Mouse (Mus musculus) limb, embryonic 10.5 days (tissue): ENCODE data around the gene S100b. TPM values are rescaled to one million over a fixed set of nuclear protein-coding genes. Genes with fewer than 3 reads are reported as not detected.

Experiments used
- DNase-seq: peaks from one replicate; pipeline ENCODE4 v3.0.0-alpha.2; 2017; ENCODE audit warnings: low spot score
- H3K27ac ChIP-seq: fragments of 300-500 bp; sonication (generic); 2 replicates; pipeline ENCODE4 v1.5.1; 2016; ENCODE audit warnings: mild to moderate bottlenecking
- H3K27me3 ChIP-seq: fragments of 300-500 bp; sonication (generic); 2 replicates; pipeline ENCODE4 v1.6.1; 2016; ENCODE audit warnings: low read depth, mild to moderate bottlenecking; ENCODE audit not compliant: poor library complexity, severe bottlenecking
- H3K36me3 ChIP-seq: fragments of 300-500 bp; sonication (generic); 2 replicates; pipeline ENCODE4 v1.6.1; 2016; ENCODE audit warnings: mild to moderate bottlenecking, moderate library complexity
- H3K4me1 ChIP-seq: fragments of 300-500 bp; sonication (generic); 2 replicates; pipeline ENCODE4 v1.6.1; 2016
- H3K4me3 ChIP-seq: fragments of 300-500 bp; sonication (generic); 2 replicates; pipeline ENCODE4 v1.5.1; 2016; ENCODE audit warnings: mild to moderate bottlenecking, moderate library complexity
- H3K9me3 ChIP-seq: fragments of 300-500 bp; sonication (generic); replicated peaks from 2 replicates; pipeline ENCODE4 v1.6.1; 2016; ENCODE audit warnings: mild to moderate bottlenecking
- WGBS: fragments of 180-500 bp; shearing (Covaris S2); methylation state at CpG from one replicate; pipeline ENCODE4 v1.1.7; 2016; 5-methylcytosine and 5-hydroxymethylcytosine counted together
- polyA plus RNA-seq: library from polyadenylated mRNA; unstranded; fragments of >200 nt; fragmentation: Nextera tagmentation; extraction: Ambion mirVana; gene quantifications from 2 replicates; pipeline ENCODE4 v1.2.1, GENCODE M21; 2016

S100b gene
- polyA plus RNA-seq, result not detected in 2 replicates

- Histone ChIP-seq H3K4me3 (no peak within 1 kb of the TSS), H3K4me1 (no peaks in the 10 kb centered on the region), H3K9me3 (no peaks in the 10 kb centered on the region), H3K36me3 (no peaks in the 10 kb centered on the region), H3K27ac (no peak within 1 kb of the TSS), H3K27me3 (no peaks in the 10 kb centered on the region)
- WGBS, result 77% methylated on average over 4 of the region's 4 CpGs
- DNase-seq, result no peak
These were observed at the start of gene S100b for GRCm38 (mm10) chr10:76253536-76253935. Gene S100b (plus strand): TSS chr10:76253853.

GRCm38 (mm10) chr10:76207262-76207796 lies 46.3 kb upstream of the S100b start:
- Histone ChIP-seq H3K4me3 (no peak overlapping the region), H3K9me3 (no peaks in the 10 kb centered on the region), H3K27me3 (no peaks in the 10 kb centered on the region), H3K27ac (no peak overlapping the region), H3K36me3 (peaks cover 30% of the 10 kb centered on the region), H3K4me1 (peaks cover 3% of the 10 kb centered on the region; the same call in 1 of the 2 replicates)
- WGBS, result 91% methylated on average over 13 of the region's 13 CpGs
- DNase-seq, result no peak

- H3K27me3 ChIP-seq, result no peaks in the 10 kb centered on the region
- peaks cover 3% of the 10 kb centered on the region; the same call in 1 of the 2 replicates for H3K9me3 ChIP-seq
- no peaks in the 10 kb centered on the region for H3K4me1 ChIP-seq
- 89% methylated on average over 8 of the region's 8 CpGs for WGBS
- H3K27ac ChIP-seq, result no peak overlapping the region
- peaks cover 47% of the 10 kb centered on the region for H3K36me3 ChIP-seq
- DNase-seq, result peak; percentile 8
- H3K4me3 ChIP-seq, result no peak overlapping the region
These were observed 44.4 kb upstream of the S100b start for GRCm38 (mm10) chr10:76209241-76209640.

GRCm38 (mm10) chr10:76210806-76211205 lies 42.8 kb upstream of the S100b start:
- Histone ChIP-seq H3K4me3 (no peak overlapping the region), H3K4me1 (no peaks in the 10 kb centered on the region), H3K9me3 (peaks cover 11% of the 10 kb centered on the region), H3K27me3 (no peaks in the 10 kb centered on the region), H3K36me3 (peaks cover 62% of the 10 kb centered on the region), H3K27ac (no peak overlapping the region)
- no peak for DNase-seq
- 95% methylated on average over 7 of the region's 7 CpGs for WGBS

- peaks cover 11% of the 10 kb centered on the region for H3K9me3 ChIP-seq
- no peak overlapping the region for H3K27ac ChIP-seq
- DNase-seq, result peak; percentile 10
- 93% methylated on average over 6 of the region's 6 CpGs for WGBS
- H3K4me3 ChIP-seq, result no peak overlapping the region
- H3K4me1 ChIP-seq, result no peaks in the 10 kb centered on the region
- peaks cover 74% of the 10 kb centered on the region for H3K36me3 ChIP-seq
- no peaks in the 10 kb centered on the region for H3K27me3 ChIP-seq
These were observed 41.5 kb upstream of the S100b start for GRCm38 (mm10) chr10:76212121-76212520.

- DNase-seq, result peak; percentile 16
- Histone ChIP-seq H3K4me3 (no peak overlapping the region), H3K4me1 (no peaks in the 10 kb centered on the region), H3K27me3 (no peaks in the 10 kb centered on the region), H3K36me3 (peaks cover 63% of the 10 kb centered on the region), H3K9me3 (peaks cover 11% of the 10 kb centered on the region), H3K27ac (no peak overlapping the region)
- 82% methylated on average over 4 of the region's 4 CpGs for WGBS
These were observed 39.5 kb upstream of the S100b start for GRCm38 (mm10) chr10:76214161-76214560.

- Histone ChIP-seq H3K9me3 (peaks cover 11% of the 10 kb centered on the region), H3K27me3 (no peaks in the 10 kb centered on the region), H3K36me3 (peaks cover 70% of the 10 kb centered on the region), H3K4me3 (no peak overlapping the region), H3K4me1 (no peaks in the 10 kb centered on the region), H3K27ac (no peak overlapping the region)
- no peak for DNase-seq
- WGBS, result 97% methylated on average over 17 of the region's 17 CpGs
These were observed 36.6 kb upstream of the S100b start for GRCm38 (mm10) chr10:76217056-76217455.

- no peak for DNase-seq
- H3K27ac ChIP-seq, result no peak overlapping the region
- peaks cover 72% of the 10 kb centered on the region for H3K36me3 ChIP-seq
- no peak overlapping the region for H3K4me3 ChIP-seq
- H3K4me1 ChIP-seq, result no peaks in the 10 kb centered on the region
- H3K9me3 ChIP-seq, result peaks cover 11% of the 10 kb centered on the region
- 88% methylated on average over 9 of the region's 9 CpGs for WGBS
- H3K27me3 ChIP-seq, result no peaks in the 10 kb centered on the region
These were observed 35.4 kb upstream of the S100b start for GRCm38 (mm10) chr10:76218240-76218639.

GRCm38 (mm10) chr10:76225944-76226343 lies 27.7 kb upstream of the S100b start:
- Histone ChIP-seq H3K9me3 (no peaks in the 10 kb centered on the region), H3K36me3 (peaks cover 43% of the 10 kb centered on the region), H3K4me3 (no peak overlapping the region), H3K4me1 (no peaks in the 10 kb centered on the region), H3K27ac (no peak overlapping the region), H3K27me3 (no peaks in the 10 kb centered on the region)
- WGBS, result 94% methylated on average over 11 of the region's 11 CpGs
- DNase-seq, result no peak

GRCm38 (mm10) chr10:76229627-76230026 lies 24.0 kb upstream of the S100b start:
- DNase-seq, result no peak

GRCm38 (mm10) chr10:76237341-76238225 lies 16.1 kb upstream of the S100b start, which contains the start of gene Prmt2:
Gene Prmt2 (minus strand): TSS chr10:76237865.
- Histone ChIP-seq H3K27me3 (no peaks in the 10 kb centered on the region), H3K36me3 (no peaks in the 10 kb centered on the region), H3K9me3 (no peaks in the 10 kb centered on the region), H3K27ac (peak within 1 kb of the TSS; percentile 84), H3K4me1 (peaks cover 13% of the 10 kb centered on the region), H3K4me3 (peak within 1 kb of the TSS; percentile 70)
- peak; percentile 95 for DNase-seq
- 1% methylated on average over 47 of the region's 47 CpGs for WGBS

More at GRCm38 (mm10) chr10:76229627-76230026, 24.0 kb upstream of the S100b start:
- Histone ChIP-seq H3K9me3 (no peaks in the 10 kb centered on the region), H3K27me3 (no peaks in the 10 kb centered on the region), H3K4me3 (no peak overlapping the region), H3K4me1 (no peaks in the 10 kb centered on the region), H3K36me3 (peaks cover 9% of the 10 kb centered on the region), H3K27ac (no peak overlapping the region)
- WGBS, result 76% methylated on average over 1 of the region's 1 CpGs

- no peak for DNase-seq
- WGBS, result 79% methylated on average over 4 of the region's 4 CpGs
- Histone ChIP-seq H3K4me1 (peaks cover 13% of the 10 kb centered on the region), H3K9me3 (no peaks in the 10 kb centered on the region), H3K27ac (no peak overlapping the region), H3K27me3 (no peaks in the 10 kb centered on the region), H3K4me3 (no peak overlapping the region), H3K36me3 (no peaks in the 10 kb centered on the region)
These were observed 14.3 kb upstream of the S100b start for GRCm38 (mm10) chr10:76239401-76239800.

- 84% methylated on average over 2 of the region's 2 CpGs for WGBS
- H3K27me3 ChIP-seq, result no peaks in the 10 kb centered on the region
- H3K4me1 ChIP-seq, result no peaks in the 10 kb centered on the region
- H3K36me3 ChIP-seq, result no peaks in the 10 kb centered on the region
- H3K9me3 ChIP-seq, result no peaks in the 10 kb centered on the region
- no peak for DNase-seq
- no peak overlapping the region for H3K27ac ChIP-seq
- no peak overlapping the region for H3K4me3 ChIP-seq
These were observed 8.5 kb upstream of the S100b start for GRCm38 (mm10) chr10:76245106-76245505.
